Mouse (Mus musculus) testis, adult 2 months (tissue): ENCODE results near the gene Baz1a.

Experiments used
- CTCF ChIP-seq: fragments of 200-500 bp; IDR thresholded peaks from 2 replicates; pipeline ENCODE4 v1.5.1; 2012; ENCODE audit warnings: low read depth, mild to moderate bottlenecking, inconsistent platforms, low read length, moderate library complexity; ENCODE audit not compliant: control insufficient read depth, insufficient read depth, insufficient replicate concordance
- POLR2A ChIP-seq: fragments of 200-500 bp; IDR thresholded peaks from 2 replicates; pipeline ENCODE4 v1.6.1; 2012; ENCODE audit warnings: low read depth, mild to moderate bottlenecking, inconsistent platforms, low read length, moderate library complexity; ENCODE audit not compliant: control insufficient read depth

DNA sequence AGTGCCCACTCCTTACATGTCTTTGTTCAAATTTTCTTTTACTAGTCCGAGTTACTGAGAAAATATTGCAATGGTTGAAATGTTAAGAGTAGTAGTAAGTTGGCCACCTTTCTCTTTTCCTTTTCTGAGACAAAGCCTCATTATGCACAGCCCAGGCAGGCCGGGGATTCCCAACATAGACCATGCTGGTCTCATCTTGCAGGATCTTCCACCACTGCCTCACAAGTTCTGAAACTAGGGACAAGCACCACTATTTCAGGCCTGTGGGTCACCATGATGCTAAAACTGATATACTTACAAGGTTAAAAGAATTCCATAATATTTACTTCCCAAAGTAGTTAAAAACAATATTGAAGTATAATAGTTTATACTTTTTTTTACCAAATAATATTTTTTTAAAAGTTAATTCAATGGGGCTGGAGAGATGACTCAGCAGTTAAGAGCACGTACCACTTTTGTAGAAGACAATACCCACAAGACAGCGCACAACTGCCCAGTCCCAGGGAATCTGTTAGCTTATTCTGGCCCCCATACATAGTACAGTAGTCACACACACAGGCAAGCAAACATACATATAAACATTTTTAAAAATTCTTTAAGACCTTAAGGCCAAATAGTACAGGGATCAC lies 48.5 kb downstream of the Baz1a start:
- TF ChIP-seq CTCF, result no peak
- no peak for TF ChIP-seq POLR2A
